Mouse (Mus musculus) right cerebral cortex, postnatal 10 days (tissue): ENCODE measurements at regions not wholly inside any gene's neighbourhood (a gene's known extent, or its start where the extent isn't known, plus 50 kb on each side); places are given as distances from the start of the nearest gene placed in this dataset.

Source experiments
- DNase-seq, 2 experiments: peaks; one replicate each; pipeline ENCODE4 v3.0.0; 2021; ENCODE audit warnings: low spot score in 2 of 2

DNA sequence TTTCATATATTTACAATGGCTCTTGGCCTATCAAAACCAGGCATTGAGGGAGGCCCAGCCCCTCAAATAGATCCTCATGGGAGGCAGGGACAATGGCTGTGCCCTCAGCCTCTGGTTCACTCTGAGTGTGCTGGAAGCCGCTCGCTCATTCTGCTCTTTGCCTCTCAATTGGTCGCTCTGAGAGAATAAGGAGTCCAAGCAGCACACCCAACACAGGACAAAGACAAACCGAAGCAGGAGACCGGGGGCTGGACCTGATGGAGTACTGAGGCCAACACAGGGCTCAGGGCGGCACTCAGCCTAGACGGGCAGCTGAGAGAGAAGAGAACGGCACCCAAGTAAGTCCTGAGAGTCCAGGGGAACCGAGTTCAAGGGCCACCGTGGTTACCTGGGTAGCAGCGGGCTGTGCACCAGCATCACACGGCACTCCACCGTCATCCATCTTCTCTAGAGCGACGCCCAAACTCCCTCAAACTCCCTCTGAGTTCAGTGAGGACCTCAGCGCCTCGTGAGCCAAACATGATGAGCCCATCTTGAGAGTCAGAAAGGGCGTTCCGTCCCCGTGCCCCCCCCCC lies 145.8 kb downstream of the Setd4 start:
- DNase-seq: no peak

DNA sequence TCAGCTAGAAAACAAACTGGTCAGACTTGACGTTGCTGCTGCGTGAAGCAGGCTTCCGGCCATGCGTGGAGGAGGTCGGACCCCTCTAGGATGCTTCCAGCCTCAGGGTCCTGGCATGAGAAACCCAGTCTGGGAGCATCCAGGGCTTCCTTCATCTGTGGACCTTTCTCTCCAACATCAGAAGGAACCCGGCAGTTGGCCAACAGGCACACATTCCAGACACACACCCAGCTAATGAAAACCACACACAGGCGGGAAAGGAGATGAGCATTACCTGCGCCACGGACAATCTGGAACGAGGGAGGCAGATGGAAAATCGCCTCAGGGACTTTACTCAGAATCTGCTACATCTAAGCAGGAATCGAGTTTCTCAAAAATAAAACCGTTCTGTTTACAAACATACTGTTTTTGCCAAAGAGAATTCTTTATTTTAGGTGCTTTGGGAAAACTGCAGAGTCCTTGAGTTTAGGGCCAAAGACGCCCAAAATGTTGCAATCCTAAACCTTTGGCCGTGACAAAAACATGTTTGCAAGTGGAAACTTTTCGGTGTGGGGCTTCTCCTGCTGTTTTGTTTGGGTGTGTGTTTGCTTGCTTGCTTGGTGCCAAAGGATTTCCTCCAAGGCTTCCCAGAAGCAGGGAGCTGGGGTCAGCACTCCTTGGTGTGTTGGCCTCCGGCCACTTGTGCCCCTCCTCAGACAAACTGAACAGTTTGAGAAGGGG lies 147.0 kb downstream of the Setd4 start:
- no peak for DNase-seq

DNA sequence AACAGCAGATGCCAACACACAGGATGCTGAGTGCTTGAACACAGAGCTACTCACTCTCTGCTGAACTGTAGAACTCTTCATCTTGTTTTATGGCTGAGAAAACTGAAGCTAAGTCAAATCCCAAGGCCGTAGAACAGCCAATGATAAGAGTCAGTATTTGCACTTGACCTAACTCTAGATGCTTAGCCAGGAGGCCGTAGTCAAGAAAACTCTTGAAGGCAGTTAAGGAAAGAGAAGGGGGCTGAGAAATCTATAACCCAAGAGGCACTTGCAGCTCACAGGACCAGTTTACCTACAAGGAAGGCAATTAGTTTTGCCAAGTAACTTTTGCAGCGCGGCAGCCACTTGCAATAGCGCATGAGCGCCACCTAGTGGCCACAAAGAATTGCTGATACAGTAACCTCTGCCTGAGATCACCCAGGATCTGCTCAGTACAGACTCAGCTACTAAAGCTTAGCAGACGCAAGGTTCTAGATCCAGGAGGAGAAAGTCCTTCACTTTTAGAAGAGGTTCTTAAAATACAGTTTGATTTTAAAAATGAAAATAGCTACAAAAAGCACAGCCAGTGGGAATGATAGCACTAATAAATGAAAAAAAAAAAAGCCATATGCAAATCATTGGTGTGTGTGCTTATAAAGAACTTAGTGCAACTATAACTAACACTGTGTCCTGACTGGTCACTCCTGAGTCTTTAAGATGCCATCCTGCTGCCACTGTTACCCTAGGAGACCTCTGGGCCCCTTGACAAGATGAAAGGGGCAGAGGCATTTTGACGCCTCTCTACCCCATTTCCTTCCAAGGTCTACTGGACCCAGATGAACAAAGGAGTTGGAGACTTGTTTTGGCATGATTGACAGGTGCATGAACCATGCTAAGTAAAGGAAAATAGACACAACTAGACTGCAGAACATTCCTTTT lies 149.5 kb downstream of the Setd4 start:
- peak; percentile 84 to 90 for DNase-seq

DNA sequence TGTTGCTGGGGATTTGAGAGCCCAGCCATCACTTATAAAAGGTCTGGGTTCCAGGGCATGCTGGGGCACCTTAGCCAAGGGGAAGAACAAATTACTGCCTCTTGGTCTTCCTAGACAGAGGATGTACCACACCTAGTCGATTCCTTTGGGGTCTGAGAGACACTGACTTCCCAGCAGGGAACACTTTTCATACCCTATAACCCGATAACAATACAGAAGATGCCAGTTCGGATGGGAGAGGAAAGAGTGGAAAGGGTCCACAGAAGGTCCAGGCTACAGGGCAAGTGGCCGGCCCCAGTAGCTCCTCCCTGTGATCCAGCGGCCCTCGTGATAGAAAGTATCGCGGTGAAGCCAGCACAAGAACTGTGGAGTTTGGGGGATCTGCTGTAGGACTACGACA lies 150.8 kb downstream of the Setd4 start:
- DNase-seq: no peak

DNA sequence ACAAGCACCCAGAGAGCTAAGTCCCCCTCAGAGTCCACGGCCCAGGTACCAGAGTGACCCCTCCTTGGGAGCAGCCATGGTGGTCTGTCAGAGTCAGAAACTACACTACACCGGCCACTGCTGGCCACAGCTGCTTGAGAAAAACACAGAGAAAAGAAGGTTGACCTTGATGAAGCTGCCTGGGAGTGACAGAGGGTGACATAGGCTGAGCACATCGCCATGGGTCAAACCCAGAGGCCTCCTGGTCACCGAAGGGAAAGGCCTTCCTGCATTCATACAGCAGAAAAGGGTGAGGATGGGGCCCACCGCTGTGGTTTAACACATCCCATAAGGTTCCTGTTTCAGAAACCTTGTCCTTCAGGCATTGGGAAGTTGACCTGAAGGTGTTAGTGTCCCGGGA lies 153.0 kb downstream of the Setd4 start:
- no peak for DNase-seq

DNA sequence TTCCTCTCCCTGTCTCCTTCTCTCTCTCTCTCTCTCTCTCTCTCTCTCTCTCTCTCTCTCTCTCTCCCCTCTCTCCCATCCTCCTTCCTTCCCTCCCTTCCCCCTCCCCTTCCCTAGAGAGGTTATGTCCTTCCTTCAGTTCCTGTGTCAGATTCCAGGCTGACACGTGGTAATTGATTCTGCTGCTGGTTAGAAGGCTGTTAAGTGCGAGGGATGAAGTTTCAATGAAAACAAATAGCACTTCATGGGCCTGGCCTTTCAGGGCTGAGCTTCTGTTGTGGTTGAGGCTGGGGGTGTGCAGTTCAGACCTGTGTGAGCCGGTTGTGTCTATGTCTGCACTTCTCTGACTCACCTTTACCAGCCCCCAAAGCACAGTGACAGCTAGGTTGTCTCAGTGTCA lies 153.9 kb downstream of the Setd4 start:
- DNase-seq: no peak

DNA sequence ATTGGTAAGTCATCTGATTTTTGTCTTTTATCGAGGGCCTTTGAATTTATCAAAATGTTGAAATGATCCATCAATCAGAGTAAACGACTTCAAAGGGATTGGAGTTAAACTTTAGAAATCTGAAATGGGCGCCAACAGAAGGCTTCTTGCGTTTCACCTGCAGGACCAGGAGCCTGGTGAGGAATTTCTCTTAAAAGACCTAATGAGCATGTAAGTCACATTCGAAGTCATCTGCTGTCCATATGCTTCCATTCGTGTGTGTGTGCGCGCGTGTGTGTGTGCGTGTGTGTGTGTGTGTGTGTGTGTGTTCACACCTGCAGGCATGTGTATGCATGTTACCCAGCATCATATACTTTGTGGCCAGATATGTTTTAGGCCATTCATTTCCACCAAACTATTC lies 155.7 kb downstream of the Setd4 start:
- DNase-seq: no peak

DNA sequence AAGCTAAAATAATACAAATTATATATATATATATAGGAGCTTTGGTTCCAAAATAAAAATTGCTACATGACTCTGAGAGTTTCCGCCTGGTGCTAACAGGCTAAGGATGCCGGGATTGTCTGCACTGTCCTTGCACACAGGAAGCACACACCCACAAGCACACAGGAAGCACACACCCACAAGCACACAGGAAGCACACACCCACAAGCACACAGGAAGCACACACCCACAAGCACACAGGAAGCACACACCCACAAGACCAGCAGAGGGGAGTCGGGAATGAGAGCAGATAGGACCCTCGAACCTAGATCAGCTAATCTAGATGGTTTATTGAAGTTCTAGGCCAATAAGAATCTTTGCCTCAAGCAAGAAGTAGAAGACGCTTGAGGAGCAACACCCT lies 156.9 kb downstream of the Setd4 start:
- DNase-seq: no peak

DNA sequence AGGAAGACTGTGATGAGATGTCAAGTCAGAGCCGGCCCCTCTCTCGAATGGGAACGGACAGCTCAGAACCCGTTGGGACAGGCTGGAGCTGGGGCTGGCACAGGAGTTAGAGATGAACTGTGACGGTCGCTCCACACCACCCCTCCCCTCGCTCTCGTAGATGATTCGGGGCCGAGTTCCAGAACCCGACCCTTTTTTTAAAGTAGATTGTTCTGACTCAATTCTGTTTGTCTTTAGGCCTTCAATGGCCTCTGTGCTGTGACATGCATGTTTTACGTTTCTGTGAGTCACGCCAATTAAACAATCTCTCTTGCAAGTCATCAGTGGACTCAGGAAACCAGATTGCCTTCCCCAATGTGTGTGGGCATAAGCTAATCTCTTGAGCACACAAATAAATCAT lies 157.7 kb downstream of the Setd4 start:
- DNase-seq: no peak

DNA sequence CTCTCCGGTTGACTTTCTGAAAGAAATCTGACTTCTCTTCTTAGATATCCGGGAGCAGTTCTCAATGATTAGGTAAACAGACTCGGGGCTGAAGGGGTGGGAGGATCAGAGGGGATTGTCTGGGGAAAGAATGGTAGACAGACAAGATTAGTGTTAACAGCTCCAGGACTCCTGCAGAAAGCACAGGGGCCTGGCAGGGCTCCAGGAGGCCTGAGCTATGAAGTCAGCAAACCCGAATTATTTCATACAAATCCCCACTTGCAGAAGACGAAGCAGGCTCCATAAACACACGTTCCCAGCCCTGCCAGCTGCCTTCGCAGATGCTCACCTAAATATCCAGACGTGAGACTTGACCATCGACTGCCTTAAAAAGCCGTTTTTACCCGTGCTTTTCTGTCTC lies 161.0 kb downstream of the Setd4 start:
- DNase-seq: no peak

DNA sequence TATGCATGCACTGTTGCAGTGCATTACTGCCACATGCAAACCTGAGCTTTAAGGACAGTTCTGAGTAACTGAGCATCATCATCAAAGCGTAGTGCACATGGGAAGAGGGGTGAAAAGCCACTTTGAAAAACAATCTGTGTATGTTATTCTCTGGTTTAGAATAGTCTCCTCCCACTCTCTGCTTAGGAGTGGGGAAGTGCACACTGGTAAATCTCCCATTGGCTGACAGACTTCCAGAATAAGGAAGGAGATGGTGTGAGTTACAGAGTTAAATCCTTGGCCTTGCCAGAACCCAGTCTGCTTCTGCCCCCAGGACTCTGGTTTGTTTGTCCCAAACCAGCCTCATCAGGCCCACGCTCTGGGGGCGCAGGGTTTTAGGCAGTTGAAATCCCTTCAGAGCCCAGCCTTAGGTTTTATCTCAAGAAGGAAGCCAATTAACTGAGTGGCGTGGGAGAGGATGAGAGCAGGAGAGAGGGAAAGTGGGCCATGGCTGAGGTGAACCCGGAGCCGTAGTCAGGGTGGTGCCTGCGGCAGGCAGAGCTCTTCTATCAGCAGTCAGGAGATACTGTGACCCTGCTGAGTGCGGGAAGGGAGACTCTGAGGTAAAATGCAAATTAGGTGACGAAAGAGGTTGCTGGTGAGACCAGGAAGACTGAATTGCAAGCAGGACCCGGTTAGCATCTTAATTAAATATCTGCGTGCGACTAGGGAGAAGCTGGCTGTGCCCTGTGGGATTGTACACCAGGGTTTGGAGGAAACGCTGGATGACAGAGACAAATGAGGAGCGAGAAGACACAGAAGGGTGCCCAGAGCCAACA lies 166.0 kb downstream of the Setd4 start:
- no peak for DNase-seq

DNA sequence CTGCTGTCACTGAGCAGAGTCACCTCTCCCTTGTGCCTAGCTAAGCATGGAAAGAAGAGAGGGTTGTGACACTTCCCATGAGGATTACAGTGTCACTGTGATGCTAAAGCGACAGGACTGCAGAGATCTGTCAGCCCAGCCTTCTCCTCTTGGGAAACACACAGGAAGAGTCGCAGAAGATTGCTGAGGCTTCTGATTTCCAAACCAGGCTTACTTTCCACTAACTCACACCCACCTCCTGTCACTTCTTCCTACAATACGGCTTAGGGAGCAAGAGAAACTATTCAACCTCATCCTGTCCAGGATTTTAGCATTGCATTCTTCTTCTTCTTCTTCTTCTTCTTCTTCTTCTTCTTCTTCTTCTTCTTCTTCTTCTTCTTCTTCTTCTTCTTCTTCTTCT lies 167.1 kb downstream of the Setd4 start:
- DNase-seq: no peak

DNA sequence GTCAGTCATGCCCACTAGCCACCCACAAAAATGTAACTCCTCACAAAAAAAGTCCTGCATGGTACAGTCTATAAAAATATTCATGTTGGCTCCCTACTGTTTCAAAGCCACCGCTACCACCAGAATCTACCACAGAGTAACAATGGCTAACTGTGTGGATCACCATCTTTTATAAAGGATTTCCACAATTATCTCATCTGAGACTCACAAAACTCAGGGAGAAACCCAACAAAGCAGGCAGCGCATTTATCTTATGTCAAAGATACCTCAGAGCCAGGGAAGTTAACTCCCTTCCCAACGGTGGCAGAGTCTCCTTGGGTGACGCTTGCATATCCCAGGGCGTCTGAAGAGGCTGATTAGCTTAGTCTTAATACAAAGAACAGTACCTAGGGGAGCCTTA lies 172.5 kb downstream of the Setd4 start:
- DNase-seq: no peak

DNA sequence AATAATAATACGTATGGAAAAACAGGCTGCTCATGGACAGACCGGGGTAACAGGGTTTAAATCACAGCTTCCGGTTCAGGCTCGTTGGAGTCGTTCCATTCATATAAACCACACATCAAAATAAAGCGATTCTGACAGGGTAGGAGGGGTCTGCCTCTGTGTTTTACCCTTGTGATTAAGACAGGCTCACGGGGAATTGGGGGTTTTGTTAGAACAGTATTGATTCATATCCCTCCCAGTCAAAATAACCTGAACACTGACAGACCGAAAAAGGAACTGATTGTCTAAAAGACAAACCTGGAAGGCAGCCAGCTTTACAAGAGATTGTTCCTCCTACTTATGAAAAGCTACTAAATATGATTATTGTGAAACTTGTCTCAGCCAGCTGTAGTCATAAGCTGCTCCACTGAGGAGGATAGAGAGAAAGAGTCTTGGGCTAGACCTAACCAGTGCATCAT lies 174.5 kb downstream of the Setd4 start:
- no peak for DNase-seq

DNA sequence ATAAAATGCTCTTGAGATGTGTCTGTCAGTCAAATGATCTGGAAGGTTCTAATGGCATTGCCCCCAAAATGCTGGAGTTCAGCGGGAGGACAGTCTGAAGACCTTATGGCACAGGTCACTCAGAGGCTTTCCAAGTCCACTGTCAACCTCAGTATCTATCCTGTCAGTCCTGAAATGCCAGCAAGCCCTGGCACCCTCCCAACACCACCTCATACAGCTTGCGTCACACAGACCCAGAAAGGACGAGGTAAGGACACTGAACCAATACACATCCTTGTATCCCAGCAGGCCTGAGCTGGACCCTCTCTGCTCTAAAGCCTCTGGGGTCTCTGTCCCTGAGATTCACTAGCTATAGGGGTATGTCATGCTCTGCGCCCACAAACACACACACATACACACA lies 176.6 kb downstream of the Setd4 start:
- no peak for DNase-seq

DNA sequence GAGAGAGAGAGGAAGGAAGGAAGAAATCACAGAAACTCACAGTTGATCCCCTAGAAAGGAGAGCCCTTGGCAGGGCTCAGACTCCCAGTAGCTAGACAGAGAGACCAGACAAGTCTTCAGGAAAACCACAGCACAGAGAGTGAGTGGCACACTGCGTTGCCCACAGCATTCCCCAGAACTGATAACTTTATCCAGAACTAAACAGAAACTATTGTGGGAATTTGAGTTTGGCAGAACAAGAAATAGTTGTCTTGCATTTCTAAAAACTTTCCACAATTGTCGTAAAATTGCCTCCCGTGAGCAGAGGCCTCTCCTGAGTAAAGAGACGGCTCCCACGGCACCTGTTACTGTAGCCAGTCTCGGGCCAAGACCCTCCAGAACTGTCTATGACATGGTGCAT lies 178.1 kb downstream of the Setd4 start:
- DNase-seq: no peak

DNA sequence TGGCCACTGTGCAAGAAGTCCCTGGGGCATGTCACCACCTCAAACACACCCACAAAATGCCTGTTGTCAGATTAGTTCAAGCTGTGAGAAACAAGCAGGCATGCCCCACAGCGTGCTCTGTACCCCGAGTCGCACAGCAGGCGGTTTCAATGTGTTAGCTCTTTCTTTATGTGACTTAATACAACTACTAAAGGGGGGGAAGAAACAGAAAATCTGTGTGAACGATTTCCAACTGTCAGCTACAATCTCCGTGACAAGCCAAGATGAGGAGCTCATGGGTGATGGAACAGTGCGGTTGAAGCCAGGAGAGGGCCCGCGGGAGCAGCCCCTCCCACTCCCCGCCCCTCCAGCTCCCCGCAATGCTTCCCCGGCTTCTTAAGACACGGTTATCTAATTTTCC lies 180.7 kb downstream of the Setd4 start:
- DNase-seq: no peak

DNA sequence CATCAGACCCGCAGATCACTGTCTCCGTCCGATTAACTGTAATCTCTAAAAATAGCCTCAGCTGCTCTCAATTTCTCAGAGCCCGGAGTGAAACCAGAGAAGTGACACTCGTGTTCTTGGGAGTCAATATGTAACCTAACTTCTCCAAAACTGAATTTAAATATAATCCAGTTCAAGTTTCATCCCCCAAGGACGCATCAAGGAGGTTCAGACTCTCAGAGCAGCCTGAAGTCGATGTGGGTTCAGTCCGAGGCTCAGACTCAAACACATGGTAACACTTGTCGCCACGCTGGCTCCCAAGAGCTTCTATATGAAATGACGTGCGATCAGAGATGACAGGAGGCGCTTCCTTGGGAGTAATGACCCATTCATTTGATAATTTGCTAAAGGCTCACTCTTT lies 181.6 kb downstream of the Setd4 start:
- no peak for DNase-seq

DNA sequence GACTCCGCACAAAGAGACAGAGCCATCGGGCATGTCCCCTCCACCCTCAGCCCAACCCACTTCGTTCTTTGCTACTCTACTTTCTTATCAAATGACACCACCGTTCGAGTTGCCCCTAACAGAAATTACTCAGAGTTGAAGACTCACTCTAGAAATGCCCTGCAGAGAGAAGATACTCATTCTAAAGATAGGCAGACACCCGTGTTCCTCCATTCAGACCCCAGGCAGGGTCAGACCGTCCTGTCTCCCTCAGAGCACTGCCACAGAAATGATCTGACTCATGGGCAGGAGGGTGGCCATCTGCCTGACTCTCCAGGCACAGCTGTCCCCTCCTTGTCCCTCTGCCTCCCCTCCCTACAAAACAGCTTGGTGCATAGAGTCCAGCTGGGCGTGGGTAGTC lies 185.6 kb downstream of the Setd4 start:
- peak in 1 of 2 experiments; percentile 32 for DNase-seq

DNA sequence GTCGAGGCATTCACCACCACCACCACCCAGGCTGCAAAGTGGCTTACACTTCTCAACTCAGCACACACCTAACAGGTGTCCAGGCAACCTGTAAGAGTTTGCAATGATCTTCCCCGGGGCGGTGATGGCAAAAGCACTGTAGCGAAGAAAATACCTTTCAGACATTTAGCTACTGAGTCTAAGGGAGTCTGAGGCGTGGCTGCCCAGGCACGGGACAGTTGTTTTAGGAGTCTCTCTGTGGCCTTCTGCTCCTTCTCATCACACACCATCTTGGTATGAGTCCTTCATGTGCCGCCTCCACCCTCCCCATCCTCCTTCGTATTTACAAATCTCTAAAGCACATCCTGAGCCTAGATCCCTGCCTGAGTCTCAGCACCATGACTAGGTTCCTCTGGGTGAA lies 186.0 kb downstream of the Setd4 start:
- no peak for DNase-seq

DNA sequence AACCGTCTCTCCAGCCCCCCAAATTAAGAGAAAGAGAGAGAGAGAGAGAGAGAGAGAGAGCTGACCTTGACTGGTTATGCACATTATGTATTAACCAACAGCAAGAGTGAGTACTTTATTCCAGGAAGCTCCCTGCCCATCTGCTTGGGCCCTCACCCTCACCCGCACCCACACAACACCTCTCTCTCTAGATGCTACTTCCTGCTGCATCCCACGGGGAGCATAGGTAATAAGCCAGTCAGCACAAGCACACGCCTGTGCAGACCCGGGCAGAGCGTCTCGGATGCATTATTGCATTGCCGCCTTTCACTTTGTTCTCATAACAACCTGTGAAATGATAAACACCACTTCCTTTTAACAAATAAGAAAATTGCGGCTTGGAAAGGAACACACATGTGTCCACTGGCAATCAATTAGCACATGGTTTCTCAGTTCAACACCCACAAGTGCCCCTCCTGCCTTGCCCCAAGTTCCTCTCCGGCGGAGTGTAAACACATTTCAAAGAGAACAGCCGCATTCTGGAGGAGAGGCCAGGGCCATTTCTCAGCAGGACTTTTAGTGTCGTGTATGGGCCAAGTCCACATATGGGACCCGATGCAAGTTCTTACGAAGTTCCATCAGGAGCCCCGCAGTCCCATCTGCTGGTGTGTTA lies 211.7 kb downstream of the Setd4 start:
- no peak for DNase-seq
